Mouse (Mus musculus) fibroblast of lung, adult 2 months (primary cell): ENCODE data around the gene Fras1.
A peak's percentile ranks its signal among the peaks of the same experiment; 100 is the strongest.

Experiments
- DNase-seq: peaks from one replicate; pipeline ENCODE4 v3.0.0-alpha.2; 2011; ENCODE audit warnings: low read depth

Gene Fras1

DNA sequence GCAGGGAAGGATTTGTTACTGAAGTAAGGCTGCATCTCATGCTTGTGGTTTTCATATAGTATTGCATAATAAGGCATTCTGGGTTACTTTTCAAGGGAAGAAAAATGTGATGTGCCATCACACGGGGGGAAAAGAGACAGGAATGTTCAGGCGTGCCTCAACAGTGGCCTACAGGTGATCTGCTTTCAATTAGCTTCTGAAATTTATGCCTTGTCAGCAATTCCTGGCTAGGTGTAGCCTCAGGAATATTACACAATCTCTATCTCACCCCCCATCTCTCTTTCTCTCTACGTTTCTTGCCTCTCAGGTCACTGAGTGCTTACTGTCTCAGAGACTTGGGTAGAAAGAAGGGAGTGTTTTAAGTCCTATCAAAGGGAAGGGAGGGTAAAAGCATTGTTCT lies 204.9 kb downstream of the Fras1 start:
- no peak for DNase-seq

GRCm38 (mm10) chr5:96579938-96580337 lies 206.2 kb downstream of the Fras1 start:
- no peak for DNase-seq

DNA sequence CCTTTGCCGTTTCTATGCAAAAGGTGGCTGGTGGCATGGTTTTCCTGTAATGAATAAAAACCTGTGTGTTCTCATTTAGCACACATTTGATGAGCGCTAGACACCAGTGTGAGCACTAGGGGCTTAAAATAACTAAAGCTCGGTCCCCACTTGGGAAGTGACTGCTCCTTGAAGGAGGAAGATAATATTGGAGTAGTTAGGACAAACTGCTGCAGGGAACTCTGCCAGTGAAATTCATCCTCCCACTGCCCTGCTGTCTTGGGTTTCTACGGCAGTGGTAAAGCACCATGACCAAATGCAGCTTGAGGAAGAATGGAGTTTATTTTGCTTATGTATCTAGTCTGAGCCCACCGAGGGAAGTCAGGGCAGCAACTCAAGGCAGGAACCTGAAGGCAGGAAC lies 211.0 kb downstream of the Fras1 start:
- no peak for DNase-seq

DNA sequence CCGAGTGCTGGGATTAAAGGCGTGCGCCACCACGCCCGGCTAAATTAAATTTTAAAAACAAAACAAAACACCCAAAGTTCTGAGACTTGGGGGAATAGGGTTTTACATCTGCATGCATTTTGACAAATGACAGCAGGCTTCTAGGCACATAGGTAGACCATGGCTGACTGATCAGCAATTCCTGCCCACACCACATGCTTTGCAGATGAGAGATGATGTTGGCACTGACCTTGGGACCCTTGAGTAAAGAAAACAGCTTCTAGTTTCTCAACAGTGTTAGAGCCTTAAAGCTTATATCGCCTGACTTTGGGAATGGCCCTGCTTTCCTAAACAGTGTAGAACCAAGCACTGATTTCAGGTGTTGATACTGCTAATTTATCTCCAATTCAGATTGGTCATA lies 216.9 kb downstream of the Fras1 start:
- DNase-seq = no peak

- no peak for DNase-seq
Measured at GRCm38 (mm10) chr5:96595793-96596192, 222.0 kb downstream of the Fras1 start.

DNA sequence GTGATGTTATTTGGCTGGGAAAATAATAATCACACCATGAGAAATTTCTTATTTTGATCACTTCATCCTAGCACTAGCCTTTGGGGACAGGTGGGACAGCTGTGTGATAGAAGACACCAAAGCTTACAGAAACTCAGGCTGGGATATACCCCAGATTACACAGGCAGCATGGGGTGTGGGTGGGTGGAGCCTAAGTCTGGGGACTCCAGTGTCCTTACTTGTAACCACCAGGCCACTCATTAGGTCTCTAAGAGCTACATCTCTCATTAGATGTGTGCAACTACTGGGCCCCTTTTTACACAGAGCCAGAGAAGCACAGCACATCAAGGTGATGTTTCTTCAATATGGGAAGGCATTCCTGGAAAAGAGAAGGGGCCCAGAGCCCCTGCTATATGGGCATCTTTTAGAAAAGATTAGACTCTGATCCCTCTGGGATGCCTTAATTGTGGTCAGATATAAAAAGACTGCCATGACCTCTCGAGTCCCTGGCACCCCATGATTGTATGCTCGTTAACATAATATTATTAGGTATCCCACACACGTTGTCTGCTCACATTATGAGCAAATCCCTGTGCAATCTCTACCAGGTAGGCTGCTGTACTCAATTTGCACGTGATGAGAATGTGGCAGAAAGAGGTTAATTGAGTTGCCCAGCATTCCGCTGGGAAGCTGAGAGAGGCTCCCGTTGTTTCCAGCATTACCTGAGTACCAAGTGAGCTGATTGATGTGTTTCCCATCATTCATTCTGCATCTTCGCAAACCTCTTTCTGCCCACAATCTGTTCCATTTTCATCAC lies 230.4 kb downstream of the Fras1 start:
- no peak for DNase-seq

GRCm38 (mm10) chr5:96608036-96608435 lies 234.3 kb downstream of the Fras1 start:
- DNase-seq = no peak

DNA sequence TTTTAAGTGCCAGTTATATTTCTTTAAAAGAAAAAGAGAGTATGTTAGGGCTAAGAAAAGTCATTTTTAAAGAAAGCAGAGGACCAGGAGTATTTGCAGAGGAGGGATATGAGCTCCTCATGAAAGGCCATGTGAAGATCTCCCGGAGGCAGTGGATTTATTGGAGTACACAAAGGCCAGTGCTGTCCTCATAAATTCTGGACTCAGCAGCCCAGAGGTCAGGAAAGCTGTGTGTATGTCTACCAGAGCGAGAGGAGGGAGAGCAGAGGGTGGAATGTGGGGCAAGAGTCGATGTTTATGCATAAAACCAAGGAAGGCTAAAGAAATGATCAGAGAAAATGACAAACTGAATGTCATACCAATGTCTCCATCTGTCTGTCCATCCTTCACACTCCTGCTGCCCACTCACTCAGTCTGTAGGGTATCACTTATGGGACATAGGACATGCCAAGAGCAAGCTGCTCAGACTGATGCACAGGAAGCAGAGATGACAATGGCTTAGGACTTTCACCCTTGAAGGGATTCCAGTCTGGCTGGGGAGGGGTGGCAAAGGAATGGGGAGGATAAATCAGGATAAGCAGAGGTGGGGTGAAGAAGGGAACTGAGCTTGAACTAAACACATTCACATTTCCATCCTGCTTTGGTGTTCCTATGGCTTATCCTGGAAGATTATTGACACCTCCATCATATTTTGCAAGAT lies 235.0 kb downstream of the Fras1 start:
- DNase-seq = no peak

- DNase-seq = no peak
Measured at GRCm38 (mm10) chr5:96612077-96612476, 238.3 kb downstream of the Fras1 start.

- DNase-seq = peak; percentile 0
Measured at GRCm38 (mm10) chr5:96616954-96617646, 243.3 kb downstream of the Fras1 start.

- no peak for DNase-seq
Measured at GRCm38 (mm10) chr5:96618008-96618407, 244.3 kb downstream of the Fras1 start.

GRCm38 (mm10) chr5:96620209-96620608 lies 246.5 kb downstream of the Fras1 start:
- peak; percentile 73 for DNase-seq

DNA sequence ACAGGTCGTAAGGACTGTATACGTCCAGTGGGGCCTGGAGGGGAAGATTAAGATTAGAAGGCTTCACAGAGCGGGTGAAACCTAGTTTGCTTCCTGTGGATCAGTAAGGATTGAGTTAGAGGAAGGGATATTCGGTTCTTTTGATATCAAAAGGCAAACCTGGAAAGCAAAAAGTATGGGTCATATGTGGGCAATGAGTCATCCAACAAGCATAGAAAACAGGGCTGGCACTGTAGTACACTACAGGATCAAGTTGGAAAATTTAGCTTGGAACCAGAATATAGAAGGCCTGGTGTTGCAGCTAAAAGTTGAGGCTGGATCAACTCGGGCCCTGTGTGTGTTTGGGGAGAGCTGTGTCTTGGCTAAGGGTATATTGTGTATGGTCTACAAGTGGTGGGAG lies 246.9 kb downstream of the Fras1 start:
- peak; percentile 2 for DNase-seq

DNA sequence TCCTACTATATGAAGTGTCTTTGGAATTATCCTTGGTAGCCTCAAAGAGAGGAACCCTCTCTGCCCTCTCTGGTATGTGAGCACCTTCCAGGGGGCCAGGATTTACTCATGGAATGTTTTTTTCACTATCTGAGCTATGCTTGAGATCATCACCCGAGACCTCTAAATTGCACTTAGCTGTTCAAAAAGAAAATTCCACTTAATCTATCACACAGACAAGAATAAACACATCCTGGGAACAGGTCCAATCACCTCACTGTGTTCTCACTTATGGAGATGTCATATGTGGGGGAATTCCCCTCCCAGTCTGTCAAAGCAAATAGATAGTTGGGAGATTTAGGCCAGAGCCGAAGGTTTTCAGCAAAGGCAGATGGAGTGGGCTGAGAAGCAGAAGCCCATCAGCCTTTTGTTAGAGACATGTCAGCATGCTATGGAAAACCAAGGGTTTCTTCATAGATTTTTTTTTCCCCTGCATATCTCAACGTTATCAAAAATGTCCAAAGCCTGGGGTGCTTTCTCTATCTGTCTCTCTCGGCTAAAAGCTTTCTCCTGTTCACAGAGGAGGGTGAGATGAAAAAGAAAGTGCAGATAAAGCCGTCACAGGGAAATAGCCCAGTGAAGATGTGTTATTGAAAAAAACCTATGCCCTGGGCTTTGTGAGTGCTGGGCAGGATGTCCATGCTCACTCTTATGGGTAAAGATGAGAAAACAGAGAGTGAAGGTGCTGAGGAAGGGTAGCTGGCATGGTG lies 249.0 kb downstream of the Fras1 start:
- DNase-seq = no peak

- DNase-seq = no peak
Measured at GRCm38 (mm10) chr5:96629851-96630250, 256.1 kb downstream of the Fras1 start.

- no peak for DNase-seq
Measured at GRCm38 (mm10) chr5:96635146-96635862, 261.5 kb downstream of the Fras1 start.

GRCm38 (mm10) chr5:96635866-96636265 lies 262.1 kb downstream of the Fras1 start:
- DNase-seq = no peak

DNA sequence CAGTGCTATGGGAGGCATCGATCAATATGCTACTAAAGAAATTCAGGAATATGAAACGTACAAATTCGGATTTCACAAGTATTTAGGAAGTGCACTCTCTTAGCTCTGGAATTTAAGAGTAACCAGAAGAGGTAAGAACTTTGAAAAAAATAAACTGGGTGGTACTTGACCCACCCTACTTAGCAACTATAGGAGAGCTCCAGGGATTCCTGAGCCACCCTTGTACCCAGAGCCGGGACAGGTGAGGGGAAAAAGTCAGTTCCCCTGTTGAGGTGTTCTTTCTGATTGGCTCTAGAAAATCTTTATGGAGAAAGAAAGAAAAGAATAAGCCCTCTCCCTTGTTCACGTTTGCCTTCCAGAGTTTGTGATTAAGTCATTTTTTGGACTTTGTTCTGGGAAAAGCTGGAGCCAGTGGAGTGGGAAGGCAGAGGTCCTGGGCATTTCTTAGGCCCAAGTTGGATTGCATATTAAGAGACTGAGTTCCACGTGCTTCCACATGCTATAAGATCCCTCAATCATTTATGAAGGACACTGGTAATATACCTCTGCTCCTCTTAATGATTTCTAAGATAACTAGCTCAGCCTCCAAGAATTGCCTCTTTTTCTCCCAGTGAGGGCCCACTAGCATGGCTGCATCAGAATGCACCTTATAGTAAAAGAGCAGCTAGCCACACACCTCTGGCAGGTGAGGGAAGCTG lies 265.6 kb downstream of the Fras1 start:
- DNase-seq = no peak

DNA sequence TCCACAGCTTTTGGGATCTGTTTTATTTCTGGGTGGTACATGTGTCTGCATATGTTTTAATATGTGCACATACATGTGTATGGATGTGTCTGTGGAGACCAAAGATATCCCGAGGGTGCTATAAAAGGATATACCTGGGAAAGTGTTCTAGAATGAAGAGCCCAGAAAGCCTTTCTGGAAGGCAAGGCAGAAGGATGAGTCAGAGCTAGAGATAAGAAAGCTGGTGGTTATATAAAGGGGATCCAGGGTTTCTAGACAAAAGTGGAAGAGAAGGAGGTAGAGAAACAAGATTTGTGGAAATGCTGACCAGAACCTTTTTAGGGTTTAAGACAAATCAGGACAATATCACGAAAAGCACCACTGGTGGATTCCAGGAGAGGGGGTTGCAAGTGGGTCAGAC lies 267.5 kb downstream of the Fras1 start:
- no peak for DNase-seq

DNA sequence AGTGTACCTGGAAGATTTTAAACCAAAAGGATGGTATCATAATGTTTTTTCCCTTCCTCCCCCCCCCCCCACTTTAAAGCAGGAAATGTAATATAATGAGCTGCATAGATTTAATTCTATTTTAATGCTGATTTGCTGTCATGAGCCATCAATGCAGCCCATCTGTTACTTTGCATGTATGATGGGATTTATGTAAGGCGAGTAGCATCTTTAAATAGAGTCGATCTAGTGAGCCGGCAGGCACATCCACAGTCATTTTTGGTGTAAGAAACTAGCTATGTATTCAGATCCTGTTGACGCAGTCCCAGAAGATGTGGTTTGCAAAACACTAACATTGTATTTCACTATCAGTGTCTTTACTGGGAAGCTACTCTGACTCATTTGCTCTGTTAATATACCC lies 301.9 kb downstream of the Fras1 start:
- DNase-seq = no peak

DNA sequence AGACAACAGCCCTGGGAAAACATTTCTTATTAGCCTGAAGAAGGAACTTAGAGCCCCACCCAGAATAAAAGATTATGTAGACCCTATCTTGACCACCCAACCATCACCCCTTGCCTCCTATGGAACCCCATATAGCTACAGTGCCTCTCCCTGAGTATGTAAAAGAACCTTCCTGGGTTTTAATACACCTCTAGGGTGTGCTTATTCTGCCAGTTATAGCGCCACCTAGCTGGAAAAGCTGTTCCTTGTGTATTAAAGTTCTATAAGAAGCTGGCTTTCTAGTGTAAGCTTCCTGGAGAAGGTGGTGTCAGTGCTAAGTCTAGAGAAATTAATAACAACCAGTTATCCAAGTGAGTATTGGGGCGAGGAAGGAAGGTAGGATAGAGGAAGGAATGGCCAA lies 303.7 kb downstream of the Fras1 start:
- no peak for DNase-seq
